Mouse (Mus musculus) R1 (cell line): ENCODE measurements at regions not wholly inside any gene's neighbourhood (a gene's known extent, or its start where the extent isn't known, plus 50 kb on each side); places are given as distances from the start of the nearest gene placed in this dataset.

ENCODE experiments used
- DNase-seq: peaks from one replicate; pipeline ENCODE4 v3.0.0-alpha.2; 2018; ENCODE audit warnings: low read depth, low spot score

GRCm38 (mm10) chrX:11901791-11902190 is 258.4 kb downstream of the Bcor start:
- no peak for DNase-seq

GRCm38 (mm10) chrX:11903116-11903700 is 256.9 kb downstream of the Bcor start:
- DNase-seq = no peak

- no peak for DNase-seq
Measured at GRCm38 (mm10) chrX:11905231-11905630, 254.9 kb downstream of the Bcor start.

GRCm38 (mm10) chrX:11907167-11907566 is 253.0 kb downstream of the Bcor start:
- no peak for DNase-seq

GRCm38 (mm10) chrX:11915984-11916383 is 244.2 kb downstream of the Bcor start:
- no peak for DNase-seq

- DNase-seq = no peak
Measured at GRCm38 (mm10) chrX:11920231-11920630, 239.9 kb downstream of the Bcor start.

GRCm38 (mm10) chrX:11924639-11925302 is 235.4 kb downstream of the Bcor start:
- no peak for DNase-seq

GRCm38 (mm10) chrX:11926868-11927535 is 233.2 kb downstream of the Bcor start:
- peak; percentile 51 for DNase-seq

- no peak for DNase-seq
Measured at GRCm38 (mm10) chrX:11929448-11929847, 230.7 kb downstream of the Bcor start.

GRCm38 (mm10) chrX:11931432-11931831 is 228.7 kb downstream of the Bcor start:
- no peak for DNase-seq

- DNase-seq = no peak
Measured at GRCm38 (mm10) chrX:11935337-11935736, 224.8 kb downstream of the Bcor start.

- DNase-seq = no peak
Measured at GRCm38 (mm10) chrX:11940246-11940645, 219.9 kb downstream of the Bcor start.

- no peak for DNase-seq
Measured at GRCm38 (mm10) chrX:11943367-11943766, 216.8 kb downstream of the Bcor start.

GRCm38 (mm10) chrX:11944574-11944973 is 215.6 kb downstream of the Bcor start:
- no peak for DNase-seq

GRCm38 (mm10) chrX:11945280-11945679 is 214.9 kb downstream of the Bcor start:
- DNase-seq = no peak

GRCm38 (mm10) chrX:11952193-11952592 is 208.0 kb downstream of the Bcor start:
- DNase-seq = no peak

- no peak for DNase-seq
Measured at GRCm38 (mm10) chrX:11956194-11956593, 204.0 kb downstream of the Bcor start.

GRCm38 (mm10) chrX:11957011-11957410 is 203.1 kb downstream of the Bcor start:
- peak; percentile 74 for DNase-seq

GRCm38 (mm10) chrX:11959871-11960552 is 200.1 kb downstream of the Bcor start:
- DNase-seq = no peak

GRCm38 (mm10) chrX:11961350-11961749 is 198.8 kb downstream of the Bcor start:
- no peak for DNase-seq

GRCm38 (mm10) chrX:11964428-11964827 is 195.7 kb downstream of the Bcor start:
- DNase-seq = no peak

GRCm38 (mm10) chrX:11978679-11979078 is 181.5 kb downstream of the Bcor start:
- no peak for DNase-seq
